Mouse (Mus musculus): Measurements from ENCODE around the gene Acadm.

GRCm38 (mm10) chr3:153943003-153943640 is 1.3 kb downstream of the Acadm start:
- TF ChIP-seq CTCF (conservative IDR thresholded peaks at IDR 0.05; ENCODE audit: low read length) (no peak), NANOG (IDR thresholded peaks at IDR 0.05; ENCODE audit: borderline replicate concordance, low read length) (no peak), POU5F1 (IDR thresholded peaks at IDR 0.05; ENCODE audit: borderline replicate concordance, low read length) (no peak)

Data from E14TG2a.4 (cell line).